In genomic region chr2:167680657-167681056, GRCm38 (mm10) we compare ENCODE assay signal across 10 mouse cellular contexts. TPM values are rescaled to one million over a fixed set of nuclear protein-coding genes. Genes with fewer than 3 reads are reported as not detected.
DNase-seq lines count a peak whose midpoint lies in the region; ATAC-seq and TF ChIP-seq lines count a peak whose summit lies in the region.
"Had no signal": no experiment of that assay in that cellular context is flagged by ENCODE, and none has a peak within 500 bp of the region (broad histone marks: within the 10 kb centered on the region; RNA-seq: fewer than 3 reads in every experiment).

No protein-coding gene starts in this region.

- H3K9ac ChIP-seq in hindbrain, embryonic 11.5 days (ENCODE audit: low read depth, low read length), result no peak overlapping the region
- no peak overlapping the region for H3K9ac ChIP-seq in hindbrain, embryonic 14.5 days
- no peak overlapping the region for H3K9ac ChIP-seq in lung, embryonic 14.5 days
- H3K9ac ChIP-seq in hindbrain, embryonic 16.5 days (ENCODE audit: low read depth, low read length), result no peak overlapping the region
- H3K9ac ChIP-seq: limb, embryonic 12.5 days had no signal

- H3K27ac ChIP-seq in hindbrain, embryonic 11.5 days (ENCODE audit: low read depth, low read length), result no peak overlapping the region
- no peak overlapping the region for H3K27ac ChIP-seq in hindbrain, embryonic 14.5 days
- H3K27ac ChIP-seq in lung, embryonic 14.5 days (ENCODE audit: low read depth), result no peak overlapping the region
- no peak overlapping the region for H3K27ac ChIP-seq in hindbrain, embryonic 16.5 days (ENCODE audit: low read depth, low read length)
- H3K27ac ChIP-seq: limb, embryonic 12.5 days had no signal

- ATAC-seq in hindbrain, embryonic 11.5 days (ENCODE audit: low FRiP score), result no peak
- ATAC-seq in hindbrain, embryonic 14.5 days (ENCODE audit: low FRiP score), result no peak
- peak; percentile 32 for ATAC-seq in CD4-positive, CD25-positive, alpha-beta regulatory T cell, adult 4 months
- ATAC-seq in lung, embryonic 14.5 days (ENCODE audit: insufficient read depth), result no peak
- ATAC-seq in hindbrain, embryonic 16.5 days, result no peak

- no peak overlapping the region for H3K4me3 ChIP-seq in hindbrain, embryonic 11.5 days (ENCODE audit: low read depth, low read length)
- H3K4me3 ChIP-seq in hindbrain, embryonic 14.5 days (replicated peaks; ENCODE audit: low read length), result no peak overlapping the region
- no peak overlapping the region for H3K4me3 ChIP-seq in lung, embryonic 14.5 days (ENCODE audit: low read depth, low read length)
- H3K4me3 ChIP-seq in hindbrain, embryonic 16.5 days (ENCODE audit: low read length), result no peak overlapping the region
- H3K4me3 ChIP-seq: erythroblast, embryonic 14.5 days; limb, embryonic 12.5 days had no signal

- WGBS in hindbrain, embryonic 11.5 days, result 58% methylated on average over 5 of the region's 5 CpGs
- WGBS in hindbrain, embryonic 14.5 days, result 49% methylated on average over 5 of the region's 5 CpGs
- 43% methylated on average over 5 of the region's 5 CpGs for WGBS in lung, embryonic 14.5 days
- 53% methylated on average over 5 of the region's 5 CpGs for WGBS in hindbrain, embryonic 16.5 days

- no peak overlapping the region for H3K4me2 ChIP-seq in hindbrain, embryonic 11.5 days (replicated peaks; ENCODE audit: low read depth, low read length)
- H3K4me2 ChIP-seq in hindbrain, embryonic 14.5 days (replicated peaks), result no peak overlapping the region
- no peak overlapping the region for H3K4me2 ChIP-seq in lung, embryonic 14.5 days
- H3K4me2 ChIP-seq in hindbrain, embryonic 16.5 days (ENCODE audit: low read length), result no peak overlapping the region
- H3K4me2 ChIP-seq: limb, embryonic 12.5 days had no signal

- H3K9me3 ChIP-seq in hindbrain, embryonic 11.5 days (ENCODE audit: control insufficient read depth, low read length), result no peaks in the 10 kb centered on the region
- no peaks in the 10 kb centered on the region for H3K9me3 ChIP-seq in hindbrain, embryonic 14.5 days (ENCODE audit: control insufficient read depth, low read length)
- H3K9me3 ChIP-seq in lung, embryonic 14.5 days (ENCODE audit: low read depth, low read length), result no peaks in the 10 kb centered on the region
- H3K9me3 ChIP-seq in hindbrain, embryonic 16.5 days (ENCODE audit: control insufficient read depth, low read length), result no peaks in the 10 kb centered on the region
- H3K9me3 ChIP-seq: limb, embryonic 12.5 days had no signal

- no peaks in the 10 kb centered on the region for H3K36me3 ChIP-seq in hindbrain, embryonic 11.5 days (ENCODE audit: control insufficient read depth, insufficient read depth, low read length)
- no peaks in the 10 kb centered on the region for H3K36me3 ChIP-seq in hindbrain, embryonic 14.5 days (replicated peaks; ENCODE audit: control insufficient read depth, insufficient read depth)
- no peaks in the 10 kb centered on the region for H3K36me3 ChIP-seq in lung, embryonic 14.5 days (ENCODE audit: insufficient read depth)
- H3K36me3 ChIP-seq in hindbrain, embryonic 16.5 days (ENCODE audit: control insufficient read depth, insufficient read depth, low read length), result no peaks in the 10 kb centered on the region
- H3K36me3 ChIP-seq: limb, embryonic 12.5 days had no signal

- no peaks in the 10 kb centered on the region; the same call in 1 of the 2 replicates for H3K27me3 ChIP-seq in hindbrain, embryonic 11.5 days (ENCODE audit: control insufficient read depth, insufficient read depth, low read length)
- no peaks in the 10 kb centered on the region; the same call in 1 of the 2 replicates for H3K27me3 ChIP-seq in hindbrain, embryonic 14.5 days (ENCODE audit: control insufficient read depth, insufficient read depth, low read length)
- H3K27me3 ChIP-seq in lung, embryonic 14.5 days (ENCODE audit: insufficient read depth, low read length), result no peaks in the 10 kb centered on the region
- H3K27me3 ChIP-seq in hindbrain, embryonic 16.5 days (replicated peaks; ENCODE audit: control insufficient read depth, insufficient read depth, low read length), result 0 out of 2 replicates have a peak, but pooled peaks cover 3% of the 10 kb centered on the region

- peak; percentile 73 for TF ChIP-seq CTCF in lung, embryonic 14.5 days (IDR thresholded peaks at IDR 0.05; ENCODE audit: low read depth)

- peak; percentile 70 for DNase-seq in hindbrain, embryonic 11.5 days (ENCODE audit: low spot score)
- no peak for DNase-seq in hindbrain, embryonic 14.5 days (ENCODE audit: low spot score)
- DNase-seq in 3T3-L1 (ENCODE audit: low read depth, low spot score), result peak; percentile 88
- peak; percentile 42 to 63 for DNase-seq in cerebellum, postnatal 25 days
- DNase-seq in lung, embryonic 14.5 days, result peak; percentile 75
- DNase-seq in testis, postnatal 10 days (ENCODE audit: low spot score), result peak; percentile 78

- no peaks in the 10 kb centered on the region for H3K4me1 ChIP-seq in hindbrain, embryonic 11.5 days (replicated peaks; ENCODE audit: control insufficient read depth, insufficient read depth, low read length)
- no peaks in the 10 kb centered on the region for H3K4me1 ChIP-seq in hindbrain, embryonic 14.5 days (replicated peaks; ENCODE audit: control insufficient read depth, insufficient read depth, low read length)
- H3K4me1 ChIP-seq in lung, embryonic 14.5 days (ENCODE audit: insufficient read depth), result no peaks in the 10 kb centered on the region
- H3K4me1 ChIP-seq in hindbrain, embryonic 16.5 days (ENCODE audit: control insufficient read depth, insufficient read depth, low read depth, low read length), result no peaks in the 10 kb centered on the region

RNA-seq across cellular contexts. Expression of gene Cebpb, which starts 8.1 kb away (rescaled TPM):
- 1.5 and 3.1 TPM in 2 replicates for polyA plus RNA-seq in hindbrain, embryonic 11.5 days (2014; fragmentation: Nextera tagmentation; extraction: Ambion mirVana)
- polyA plus RNA-seq in hindbrain, embryonic 14.5 days (2014; fragmentation: Nextera tagmentation; extraction: Ambion mirVana), result 3.5 and 3.6 TPM in 2 replicates
- 1 to 10 TPM in 1 of 2 experiments, under 1 TPM in 1; 0.70 to 2.7 TPM for polyA plus RNA-seq in CD4-positive, CD25-positive, alpha-beta regulatory T cell, adult 4 months (2017; shearing (Covaris generic))
- 73.4 and 77.4 TPM in 2 replicates for polyA plus RNA-seq in lung, embryonic 14.5 days (2014; fragmentation: Nextera tagmentation; extraction: Ambion mirVana)
- polyA plus RNA-seq in hindbrain, embryonic 16.5 days (2015; fragmentation: Nextera tagmentation; extraction: Ambion mirVana), result 0.15 and 0.22 TPM in 2 replicates

RNA-seq across cellular contexts. Expression of gene Tmem189, which starts 9.0 kb away (rescaled TPM):
- 27.5 and 34.0 TPM in 2 replicates for polyA plus RNA-seq in hindbrain, embryonic 11.5 days (2014; fragmentation: Nextera tagmentation; extraction: Ambion mirVana)
- 33.9 and 37.5 TPM in 2 replicates for polyA plus RNA-seq in hindbrain, embryonic 14.5 days (2014; fragmentation: Nextera tagmentation; extraction: Ambion mirVana)
- 10 to 100 TPM; 12.2 to 16.0 TPM for polyA plus RNA-seq in CD4-positive, CD25-positive, alpha-beta regulatory T cell, adult 4 months (2017; shearing (Covaris generic))
- polyA plus RNA-seq in lung, embryonic 14.5 days (2014; fragmentation: Nextera tagmentation; extraction: Ambion mirVana), result 41.6 and 43.3 TPM in 2 replicates
- polyA plus RNA-seq in hindbrain, embryonic 16.5 days (2015; fragmentation: Nextera tagmentation; extraction: Ambion mirVana), result 37.1 and 39.3 TPM in 2 replicates

RNA-seq across cellular contexts. Expression of gene Gm20431, which starts 19.4 kb away (rescaled TPM):
- 4.0 and 8.4 TPM in 2 replicates for polyA plus RNA-seq in hindbrain, embryonic 11.5 days (2014; fragmentation: Nextera tagmentation; extraction: Ambion mirVana)
- 15.5 and 19.8 TPM in 2 replicates for polyA plus RNA-seq in hindbrain, embryonic 14.5 days (2014; fragmentation: Nextera tagmentation; extraction: Ambion mirVana)
- not detected for polyA plus RNA-seq in CD4-positive, CD25-positive, alpha-beta regulatory T cell, adult 4 months (2017; shearing (Covaris generic))
- polyA plus RNA-seq in lung, embryonic 14.5 days (2014; fragmentation: Nextera tagmentation; extraction: Ambion mirVana), result 10.0 and 12.3 TPM in 2 replicates
- polyA plus RNA-seq in hindbrain, embryonic 16.5 days (2015; fragmentation: Nextera tagmentation; extraction: Ambion mirVana), result 11.9 and 12.8 TPM in 2 replicates
- polyA plus RNA-seq: erythroblast, embryonic 14.5 days had no signal

RNA-seq across cellular contexts. Expression of gene Ube2v1, which starts 48.8 kb away (rescaled TPM):
- 237 and 257 TPM in 2 replicates for polyA plus RNA-seq in hindbrain, embryonic 11.5 days (2014; fragmentation: Nextera tagmentation; extraction: Ambion mirVana)
- polyA plus RNA-seq in hindbrain, embryonic 14.5 days (2014; fragmentation: Nextera tagmentation; extraction: Ambion mirVana), result 302 and 313 TPM in 2 replicates
- 100 to 1,000 TPM; 373 to 544 TPM for polyA plus RNA-seq in CD4-positive, CD25-positive, alpha-beta regulatory T cell, adult 4 months (2017; shearing (Covaris generic))
- 275 and 293 TPM in 2 replicates for polyA plus RNA-seq in lung, embryonic 14.5 days (2014; fragmentation: Nextera tagmentation; extraction: Ambion mirVana)
- polyA plus RNA-seq in hindbrain, embryonic 16.5 days (2015; fragmentation: Nextera tagmentation; extraction: Ambion mirVana), result 390 and 393 TPM in 2 replicates

Comparison
In these comparisons a context has a peak if more than half of its experiments do, and no peak if none do; other contexts are left out.
1. RNA of gene Cebpb, which starts 8.1 kb away (polyA plus RNA-seq): 73.4 to 77.4 TPM in lung, embryonic 14.5 days; 3.5 to 3.6 TPM in hindbrain, embryonic 14.5 days, 0.70 to 2.7 TPM in CD4-positive, CD25-positive, alpha-beta regulatory T cell, adult 4 months, 1.5 to 3.1 TPM in hindbrain, embryonic 11.5 days and 0.15 to 0.22 TPM in hindbrain, embryonic 16.5 days; every median in the first group is over 10 times any median in the second.